Mouse (Mus musculus) lung, postnatal 0 days (tissue): ENCODE data around the gene Siglec1. TPM values are rescaled to one million over a fixed set of nuclear protein-coding genes. Genes with fewer than 3 reads are reported as not detected.

Experiments
- ATAC-seq: fragments of 200-750 bp; cut with Nextera tagmentation; 2 replicates; pipeline ENCODE4 v1.8.0; 2017; ENCODE audit warnings: moderate library complexity
- DNase-seq: peaks from one replicate; pipeline ENCODE4 v3.0.0-alpha.2; 2016; ENCODE audit warnings: low spot score
- H3K27ac ChIP-seq: fragments of 300-500 bp; sonication (generic); 2 replicates; pipeline ENCODE4 v1.5.1; 2014; ENCODE audit warnings: antibody characterized with exemption, mild to moderate bottlenecking, low read length, mixed read lengths
- H3K27me3 ChIP-seq: fragments of 300-500 bp; sonication (generic); replicated peaks from 2 replicates; pipeline ENCODE4 v1.6.1; 2014; ENCODE audit warnings: low read length, mixed read lengths; ENCODE audit not compliant: insufficient read depth
- H3K36me3 ChIP-seq: fragments of 300-500 bp; sonication (generic); 2 replicates; pipeline ENCODE4 v1.6.1; 2014; ENCODE audit warnings: low read length, mixed read lengths; ENCODE audit not compliant: insufficient read depth
- H3K4me1 ChIP-seq: fragments of 300-500 bp; sonication (generic); 2 replicates; pipeline ENCODE4 v1.6.1; 2014; ENCODE audit warnings: antibody characterized with exemption, low read depth, low read length, mixed read lengths; ENCODE audit not compliant: insufficient read depth
- H3K4me2 ChIP-seq: fragments of 300-500 bp; sonication (generic); replicated peaks from 2 replicates; pipeline ENCODE4 v1.6.1; 2014; ENCODE audit warnings: low read depth, mild to moderate bottlenecking, low read length, moderate library complexity, mixed read lengths
- H3K4me3 ChIP-seq: fragments of 300-500 bp; sonication (generic); 2 replicates; pipeline ENCODE4 v1.5.1; 2014; ENCODE audit warnings: low read depth, low read length
- H3K9ac ChIP-seq: fragments of 300-500 bp; sonication (generic); replicated peaks from 2 replicates; pipeline ENCODE4 v1.6.1; 2014; ENCODE audit warnings: low read depth, mild to moderate bottlenecking
- H3K9me3 ChIP-seq: fragments of 300-500 bp; sonication (generic); 2 replicates; pipeline ENCODE4 v1.6.1; 2016; ENCODE audit warnings: low read length, mixed read lengths
- CTCF ChIP-seq: IDR thresholded peaks from 2 replicates; pipeline ENCODE4 v1.5.1; 2016; ENCODE audit warnings: antibody characterized with exemption, mild to moderate bottlenecking
- EP300 ChIP-seq: IDR thresholded peaks from 2 replicates; pipeline ENCODE4 v1.6.1; 2016; ENCODE audit warnings: antibody characterized with exemption, mild to moderate bottlenecking, control low read depth
- whole genome bisulfite sequencing: fragments of 180-500 bp; shearing (Covaris S2); extraction: QIAGEN DNeasy Blood & Tissue Kit; methylation state at CpG from one replicate; pipeline ENCODE4 v1.1.7; 2014; 5-methylcytosine and 5-hydroxymethylcytosine counted together
- polyA plus RNA-seq: library from polyadenylated mRNA; unstranded; fragments of >200 nt; fragmentation: Nextera tagmentation; extraction: Ambion mirVana; gene quantifications from 2 replicates; pipeline ENCODE4 v1.2.1, GENCODE M21; 2015

Gene Siglec1
- polyA plus RNA-seq, 1 experiment from 2014 or later = 1.1 TPM

DNA sequence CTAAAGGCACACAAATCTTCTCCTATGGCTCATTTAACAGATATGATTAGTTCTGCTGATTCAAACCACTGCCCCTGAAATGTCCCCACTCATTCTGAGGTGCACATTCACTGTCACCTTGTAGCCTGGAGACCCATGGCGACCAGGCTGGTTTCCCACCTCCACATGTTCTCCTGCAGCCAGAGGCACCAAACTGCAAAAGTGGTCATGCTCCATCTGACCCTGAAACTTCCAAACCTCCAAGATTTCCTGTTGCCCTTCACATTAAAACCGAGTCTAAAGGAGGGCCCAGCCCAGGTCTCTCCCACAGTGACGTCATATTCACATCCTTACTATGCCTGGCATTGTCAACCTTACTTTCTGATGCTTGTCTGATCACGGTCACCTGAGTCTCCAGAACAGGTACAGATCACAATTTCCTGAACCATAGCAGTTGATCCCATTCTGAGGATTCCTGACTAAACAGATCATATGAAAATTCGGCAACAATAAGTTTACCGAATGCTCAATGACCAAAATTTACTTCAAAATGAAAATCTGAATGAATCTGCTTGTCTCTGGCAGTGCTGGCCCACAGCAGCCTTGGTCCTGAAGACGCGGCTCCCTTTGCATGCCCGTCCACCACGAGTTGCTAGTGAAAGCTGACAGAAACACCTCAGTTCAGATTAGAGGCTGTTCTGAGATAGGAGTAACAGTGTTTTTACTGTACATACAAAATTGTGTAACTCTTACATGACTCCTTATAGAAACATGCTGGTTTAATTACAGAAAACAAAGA, 45.7 kb upstream of the Siglec1 start:
- ATAC-seq (no peak), DNase-seq (no peak)
- H3K9ac ChIP-seq = no peak overlapping the region
- H3K36me3 ChIP-seq = no peaks in the 10 kb centered on the region
- H3K4me1 ChIP-seq = no peaks in the 10 kb centered on the region; the same call in 1 of the 2 replicates
- 78% methylated on average over 10 of the region's 10 CpGs for WGBS
- no peak for TF ChIP-seq EP300
- TF ChIP-seq CTCF = no peak
- no peaks in the 10 kb centered on the region for H3K27me3 ChIP-seq
- H3K4me3 ChIP-seq = no peak overlapping the region
- no peaks in the 10 kb centered on the region for H3K9me3 ChIP-seq
- H3K27ac ChIP-seq = no peak overlapping the region
- H3K4me2 ChIP-seq = no peak overlapping the region

DNA sequence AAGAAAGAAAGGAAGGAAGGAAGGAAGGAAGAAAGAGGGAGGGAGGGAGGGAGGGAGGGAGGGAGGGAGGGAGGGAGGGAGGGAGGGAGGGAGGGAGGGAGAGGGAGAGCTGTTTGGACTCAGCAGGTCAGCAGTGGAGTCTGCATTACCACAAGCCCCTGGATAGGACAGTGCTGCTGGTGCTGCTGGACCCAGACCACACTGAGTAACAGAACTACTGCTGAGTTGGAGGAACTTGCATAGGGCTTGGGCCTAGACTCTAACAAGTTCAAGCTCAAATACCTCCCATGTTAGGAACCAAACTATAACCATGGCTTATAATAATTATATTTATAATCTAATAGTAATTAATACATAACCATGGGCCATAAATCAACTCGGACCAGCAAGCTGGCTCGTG, 44.3 kb upstream of the Siglec1 start:
- ATAC-seq (no peak), DNase-seq (no peak)
- no peak overlapping the region for H3K27ac ChIP-seq
- no peak overlapping the region for H3K9ac ChIP-seq
- no peak overlapping the region for H3K4me2 ChIP-seq
- no peaks in the 10 kb centered on the region for H3K27me3 ChIP-seq
- H3K36me3 ChIP-seq = no peaks in the 10 kb centered on the region
- 82% methylated on average over 2 of the region's 2 CpGs for WGBS
- H3K4me3 ChIP-seq = no peak overlapping the region
- no peaks in the 10 kb centered on the region for H3K9me3 ChIP-seq
- TF ChIP-seq EP300 (no peak), CTCF (no peak)
- H3K4me1 ChIP-seq = peaks cover 4% of the 10 kb centered on the region; the same call in 1 of the 2 replicates

DNA sequence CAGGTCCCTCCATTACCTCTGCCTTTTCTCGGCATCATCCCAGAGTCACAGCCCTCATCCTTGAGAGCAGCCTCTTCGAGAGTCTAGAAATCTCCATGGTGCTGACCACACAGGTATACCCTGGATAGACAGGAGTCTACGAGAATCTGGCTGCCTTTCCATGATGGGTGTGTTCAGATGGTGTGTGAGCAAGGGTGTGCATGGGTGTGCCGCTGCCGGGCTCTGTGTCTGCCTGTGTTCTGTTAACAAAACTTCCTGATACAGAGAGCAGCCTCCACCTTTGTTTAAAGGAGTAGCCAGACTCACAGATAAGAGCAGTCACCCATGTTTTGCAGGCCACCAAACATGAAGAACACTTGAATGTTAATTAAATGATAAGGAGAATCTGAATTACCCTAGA, 43.3 kb upstream of the Siglec1 start:
- H3K4me2 ChIP-seq = 0 out of 2 replicates have a peak overlapping the region, but pooled peaks have one; percentile 11
- no peak overlapping the region for H3K9ac ChIP-seq
- H3K9me3 ChIP-seq = no peaks in the 10 kb centered on the region
- 0 out of 2 replicates have a peak overlapping the region, but pooled peaks have one; percentile 38 for H3K27ac ChIP-seq
- ATAC-seq (no peak), DNase-seq (peak; percentile 41)
- TF ChIP-seq EP300 (peak; percentile 44; the same call in 1 of the 2 replicates), CTCF (no peak)
- H3K36me3 ChIP-seq = no peaks in the 10 kb centered on the region
- 49% methylated on average over 5 of the region's 5 CpGs for WGBS
- H3K4me3 ChIP-seq = no peak overlapping the region
- H3K27me3 ChIP-seq = no peaks in the 10 kb centered on the region
- peaks cover 4% of the 10 kb centered on the region; the same call in 1 of the 2 replicates for H3K4me1 ChIP-seq

DNA sequence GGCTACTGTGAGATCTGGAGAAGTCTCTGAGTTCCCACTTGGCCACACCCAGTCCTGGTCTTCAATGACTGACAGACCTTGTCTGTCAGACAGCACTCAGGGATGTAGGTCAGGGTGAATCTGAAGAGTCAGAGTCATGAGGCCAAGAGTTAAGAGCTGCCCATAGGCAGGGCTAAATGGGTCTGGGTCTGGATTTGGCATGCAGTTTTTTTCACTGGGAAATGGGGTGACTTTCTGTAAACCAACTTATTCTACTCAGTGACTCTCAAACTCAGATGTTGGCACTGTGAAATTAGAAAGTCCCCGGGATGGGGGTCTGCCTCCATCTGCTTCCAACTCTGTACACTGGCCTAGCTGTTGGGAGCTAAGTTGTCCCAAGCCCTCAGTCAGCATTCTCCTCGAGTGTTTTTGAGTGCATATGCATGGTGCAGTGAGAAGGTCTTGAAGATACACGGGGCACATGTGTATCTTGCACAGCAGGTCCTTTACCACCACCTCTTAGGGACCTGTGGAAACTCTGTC, 42.1 kb upstream of the Siglec1 start:
- H3K27me3 ChIP-seq = no peaks in the 10 kb centered on the region
- peaks cover 4% of the 10 kb centered on the region; the same call in 1 of the 2 replicates for H3K4me1 ChIP-seq
- H3K4me3 ChIP-seq = peak overlapping the region; percentile 55
- peak overlapping the region; percentile 64; the same call in 1 of the 2 replicates for H3K27ac ChIP-seq
- TF ChIP-seq EP300 (no peak), CTCF (no peak)
- WGBS = 69% methylated on average over 3 of the region's 3 CpGs
- no peaks in the 10 kb centered on the region for H3K36me3 ChIP-seq
- DNase-seq = no peak
- no peak for ATAC-seq
- H3K4me2 ChIP-seq = peak overlapping the region; percentile 79
- H3K9ac ChIP-seq = no peak overlapping the region
- no peaks in the 10 kb centered on the region for H3K9me3 ChIP-seq

DNA sequence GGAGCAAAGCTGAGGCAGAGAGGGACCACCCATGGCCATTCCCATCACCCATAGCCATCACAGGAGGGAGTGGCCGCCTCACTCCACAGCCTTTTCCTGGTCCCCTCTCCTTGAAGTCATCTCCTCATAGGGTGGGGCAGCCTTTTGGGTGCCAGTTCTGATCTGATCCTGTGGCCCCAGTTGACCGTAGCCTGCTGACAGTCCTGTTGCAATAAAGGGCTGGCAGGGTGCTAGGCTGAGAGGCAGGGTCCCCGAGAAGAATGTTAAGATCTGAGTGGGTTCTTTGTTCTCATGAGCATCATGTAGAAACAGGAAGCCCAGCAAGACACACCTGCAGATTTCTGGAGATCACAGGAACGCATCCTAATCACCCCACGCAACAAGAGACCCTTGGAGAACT, 41.6 kb upstream of the Siglec1 start:
- H3K4me3 ChIP-seq = peak overlapping the region; percentile 55
- H3K27me3 ChIP-seq = no peaks in the 10 kb centered on the region
- H3K27ac ChIP-seq = peak overlapping the region; percentile 64
- H3K4me2 ChIP-seq = peak overlapping the region; percentile 79
- no peaks in the 10 kb centered on the region for H3K36me3 ChIP-seq
- peak; percentile 11; the same call in 1 of the 2 replicates for ATAC-seq
- no peaks in the 10 kb centered on the region for H3K9me3 ChIP-seq
- peaks cover 4% of the 10 kb centered on the region; the same call in 1 of the 2 replicates for H3K4me1 ChIP-seq
- DNase-seq = no peak
- TF ChIP-seq CTCF (no peak), EP300 (no peak)
- 53% methylated on average over 5 of the region's 5 CpGs for WGBS
- peak overlapping the region; percentile 64; the same call in 1 of the 2 replicates for H3K9ac ChIP-seq

DNA sequence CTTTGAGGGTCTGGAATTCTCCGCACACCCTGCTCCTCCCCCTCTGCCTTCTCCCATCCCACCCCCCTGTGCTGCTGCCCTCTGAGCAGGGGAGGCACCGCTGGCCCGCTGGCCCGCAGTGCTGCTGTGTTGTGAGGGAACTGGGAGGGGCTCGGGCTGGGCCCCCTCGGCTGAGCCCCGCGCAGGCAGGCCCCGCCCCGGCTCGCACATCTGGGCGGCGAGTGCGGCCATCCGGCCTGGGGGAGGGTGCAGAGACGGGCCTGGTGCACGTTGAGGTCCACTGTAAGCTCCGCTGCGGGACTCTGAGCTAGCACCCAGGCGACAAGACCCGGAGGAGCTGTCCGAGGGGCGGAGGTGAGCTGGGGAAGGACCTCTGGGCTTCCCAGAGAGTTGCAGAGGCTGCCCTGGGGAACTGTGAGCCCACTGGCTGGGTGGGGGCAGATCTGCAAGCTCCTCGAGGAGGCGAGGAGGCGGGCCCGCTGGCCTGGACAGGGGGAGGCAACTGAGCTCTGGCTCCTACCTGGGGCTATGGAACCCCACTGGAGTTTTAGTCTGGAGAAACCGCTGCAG, 40.7 kb upstream of the Siglec1 start, which contains the start of gene Hspa12b:
TSS of gene Hspa12b (plus strand) at position 120 of the 570 bp plus-strand sequence.
- Histone ChIP-seq H3K9ac (peak within 1 kb of the TSS; percentile 64), H3K9me3 (no peaks in the 10 kb centered on the region), H3K36me3 (no peaks in the 10 kb centered on the region), H3K4me1 (peaks cover 4% of the 10 kb centered on the region; the same call in 1 of the 2 replicates), H3K4me3 (peak within 1 kb of the TSS; percentile 55), H3K4me2 (peak within 1 kb of the TSS; percentile 79), H3K27ac (peak within 1 kb of the TSS; percentile 64), H3K27me3 (no peaks in the 10 kb centered on the region)
- DNase-seq = peak; percentile 76
- TF ChIP-seq EP300 = no peak
- TF ChIP-seq CTCF = peak; percentile 9; the same call in 1 of the 2 replicates
- 2% methylated on average over 28 of the region's 28 CpGs for WGBS
- ATAC-seq = peak; percentile 94
